Mouse (Mus musculus) lung, postnatal 0 days (tissue): ENCODE results near the gene Tcp10a.
"Not testable (repeated sequence)": the region's sequence is repeated elsewhere in the genome, so short reads cannot be mapped to it uniquely, and the experiment has no call there.

Experiments
- CTCF ChIP-seq: IDR thresholded peaks from 2 replicates; pipeline ENCODE4 v1.5.1; 2016; ENCODE audit warnings: antibody characterized with exemption, mild to moderate bottlenecking
- EP300 ChIP-seq: IDR thresholded peaks from 2 replicates; pipeline ENCODE4 v1.6.1; 2016; ENCODE audit warnings: antibody characterized with exemption, mild to moderate bottlenecking, control low read depth

DNA sequence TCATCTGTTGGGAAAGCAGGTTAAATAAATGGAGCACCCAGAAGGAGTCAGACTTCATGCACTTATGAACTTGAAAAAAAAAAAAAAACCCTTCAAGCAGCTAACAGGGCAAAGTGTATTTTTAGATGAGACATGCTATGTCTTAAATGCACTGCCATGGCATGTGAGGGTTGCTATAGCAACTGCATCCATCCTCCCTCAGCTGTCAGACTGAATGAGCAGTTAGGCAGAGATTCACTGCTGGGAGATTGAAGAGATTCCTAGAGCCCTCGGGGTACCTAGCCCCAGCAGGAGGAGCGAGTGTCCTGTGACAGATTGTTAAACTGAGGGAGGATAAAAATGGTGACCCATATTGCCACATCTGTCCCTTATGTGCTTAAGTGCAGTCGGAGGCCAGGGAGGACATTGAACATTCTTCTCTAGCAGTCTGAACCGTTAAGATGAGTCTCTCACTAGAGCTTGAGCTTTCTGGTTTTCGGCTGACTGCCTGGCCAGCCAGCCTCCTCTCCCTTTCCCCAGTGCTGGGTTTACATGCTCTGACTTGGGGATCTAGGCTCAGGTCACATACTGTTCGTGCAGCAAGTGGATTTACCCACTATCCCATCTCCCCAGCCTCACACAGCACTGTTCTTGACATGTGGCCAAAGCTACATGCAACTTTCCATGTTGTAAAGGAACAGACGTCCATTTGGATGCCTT is 42.4 kb downstream of the Tcp10a start:
- TF ChIP-seq CTCF, EP300: not testable (repeated sequence)
